Mouse (Mus musculus): ENCODE measurements around the gene Gm20489.

Gene Gm20489

GRCm38 (mm10) chrX:101260441-101261325 is 8.1 kb downstream of the Gm20489 start:
- DNase-seq, result peak; percentile 77

- DNase-seq, result peak; percentile 87
Observed at GRCm38 (mm10) chrX:101256603-101257002, 12.2 kb downstream of the Gm20489 start.

- DNase-seq, result no peak
Observed at GRCm38 (mm10) chrX:101254740-101255139, 14.1 kb downstream of the Gm20489 start.

GRCm38 (mm10) chrX:101253952-101254729 is 14.7 kb downstream of the Gm20489 start, which contains the start of gene Foxo4:
Gene Foxo4 (plus strand): TSS chrX:101254528.
- DNase-seq, result peak; percentile 90

- DNase-seq, result no peak
Observed at GRCm38 (mm10) chrX:101245011-101245410, 23.8 kb downstream of the Gm20489 start.

- DNase-seq, result no peak
Observed at GRCm38 (mm10) chrX:101222796-101223162, 46.0 kb downstream of the Gm20489 start.

GRCm38 (mm10) chrX:101221834-101222795 is 46.7 kb downstream of the Gm20489 start, which contains the start of gene Snx12:
Gene Snx12 (minus strand): TSS chrX:101222563.
- peak; percentile 85 for DNase-seq

All from thymus, postnatal 4 days (tissue).